Mouse (Mus musculus) natural killer cell, adult 2 months (primary cell): Measurements from ENCODE around the gene Lrrc3b.

Experiments
- DNase-seq, 2 experiments: peaks; one replicate each; pipeline ENCODE4 v3.0.0; 2022; ENCODE audit warnings: low spot score in 2 of 2

Gene Lrrc3b

GRCm38 (mm10) chr14:15438485-15439157 is at the start of gene Lrrc3b:
TSS of gene Lrrc3b (minus strand) at chr14:15438987.
- no peak for DNase-seq

DNA sequence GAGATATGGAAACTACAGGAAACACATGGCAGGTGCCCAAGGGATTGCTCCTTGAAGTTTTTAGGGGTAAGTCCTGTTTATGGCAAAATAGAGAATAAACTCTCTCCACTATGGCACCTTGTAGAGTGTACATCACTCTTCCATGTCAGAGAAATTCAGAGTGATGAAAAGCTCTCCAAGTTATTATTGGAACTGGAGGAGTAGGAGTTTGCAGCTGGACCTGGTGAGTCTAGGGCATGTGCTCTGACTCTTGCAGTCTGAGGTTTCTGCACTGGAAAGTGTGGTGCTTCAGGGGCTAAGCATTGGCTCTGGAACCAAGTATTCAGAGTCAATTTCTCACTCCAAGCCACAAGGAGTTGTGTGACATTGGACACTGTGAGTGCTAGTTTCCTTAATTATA is 38.9 kb upstream of the Lrrc3b start:
- DNase-seq, result no peak

DNA sequence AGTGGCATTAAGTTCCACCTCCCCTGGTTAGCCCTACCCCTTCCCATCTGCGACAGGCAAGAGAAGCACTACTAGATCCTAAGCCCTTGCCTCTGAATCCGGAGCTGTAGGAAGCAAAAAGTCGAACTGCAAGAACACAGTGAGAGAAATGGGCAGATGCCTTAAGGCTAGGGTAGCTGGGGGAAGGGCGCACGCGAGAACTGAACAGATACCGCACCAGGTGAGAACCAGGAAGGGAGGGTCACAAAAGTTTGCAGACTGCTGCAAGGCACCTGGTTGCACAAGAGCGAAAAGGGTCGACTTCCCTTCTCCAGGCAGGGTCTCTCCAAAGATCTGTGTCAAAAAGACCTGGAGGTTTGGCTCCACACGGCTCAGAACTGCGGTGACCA is 697 bp downstream of the Lrrc3b start:
- no peak for DNase-seq

GRCm38 (mm10) chr14:15437501-15437941 is 1.3 kb downstream of the Lrrc3b start:
- no peak for DNase-seq

- DNase-seq, result no peak
Measured at GRCm38 (mm10) chr14:15437046-15437445, 1.7 kb downstream of the Lrrc3b start.

DNA sequence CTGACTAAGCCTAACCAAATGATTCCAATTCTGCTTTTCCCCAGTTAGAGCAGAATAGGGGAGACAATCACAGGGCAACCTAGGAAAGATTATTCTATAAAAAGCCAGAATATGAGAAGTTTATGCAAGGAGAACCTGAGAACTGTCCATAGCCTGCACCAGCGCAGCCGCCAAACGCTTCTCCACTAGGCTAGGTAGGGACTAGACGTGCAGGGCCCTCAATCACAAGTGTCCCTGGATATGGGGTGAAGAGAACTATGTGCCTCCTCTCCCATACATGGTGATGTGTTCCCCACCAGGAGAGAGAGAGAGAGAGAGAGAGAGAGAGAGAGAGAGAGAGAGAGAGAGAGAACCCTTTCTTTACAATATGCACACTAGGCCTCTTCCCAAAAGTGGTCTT is 2.2 kb downstream of the Lrrc3b start:
- DNase-seq, result no peak

DNA sequence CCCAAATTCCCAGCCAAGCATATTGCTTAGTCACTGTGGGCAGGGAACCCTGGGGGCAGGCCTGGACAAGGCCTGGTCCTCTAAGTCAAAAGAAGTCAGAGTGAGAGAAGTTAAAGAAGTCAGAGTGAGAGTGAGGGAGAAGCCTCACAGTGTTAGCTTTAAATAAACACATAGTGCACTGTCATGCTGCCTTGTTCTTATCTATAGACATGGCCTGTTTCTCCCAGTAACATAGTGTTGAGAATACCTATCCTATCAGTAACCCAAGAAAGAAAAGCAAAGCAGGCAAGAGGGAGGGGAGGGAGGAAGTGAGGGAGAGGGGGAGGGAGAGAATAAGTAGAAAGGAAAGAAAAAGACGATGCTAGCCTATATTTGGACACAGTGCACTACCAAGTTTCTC is 6.4 kb downstream of the Lrrc3b start:
- no peak for DNase-seq

GRCm38 (mm10) chr14:15421624-15422023 is 17.2 kb downstream of the Lrrc3b start:
- DNase-seq, result no peak

DNA sequence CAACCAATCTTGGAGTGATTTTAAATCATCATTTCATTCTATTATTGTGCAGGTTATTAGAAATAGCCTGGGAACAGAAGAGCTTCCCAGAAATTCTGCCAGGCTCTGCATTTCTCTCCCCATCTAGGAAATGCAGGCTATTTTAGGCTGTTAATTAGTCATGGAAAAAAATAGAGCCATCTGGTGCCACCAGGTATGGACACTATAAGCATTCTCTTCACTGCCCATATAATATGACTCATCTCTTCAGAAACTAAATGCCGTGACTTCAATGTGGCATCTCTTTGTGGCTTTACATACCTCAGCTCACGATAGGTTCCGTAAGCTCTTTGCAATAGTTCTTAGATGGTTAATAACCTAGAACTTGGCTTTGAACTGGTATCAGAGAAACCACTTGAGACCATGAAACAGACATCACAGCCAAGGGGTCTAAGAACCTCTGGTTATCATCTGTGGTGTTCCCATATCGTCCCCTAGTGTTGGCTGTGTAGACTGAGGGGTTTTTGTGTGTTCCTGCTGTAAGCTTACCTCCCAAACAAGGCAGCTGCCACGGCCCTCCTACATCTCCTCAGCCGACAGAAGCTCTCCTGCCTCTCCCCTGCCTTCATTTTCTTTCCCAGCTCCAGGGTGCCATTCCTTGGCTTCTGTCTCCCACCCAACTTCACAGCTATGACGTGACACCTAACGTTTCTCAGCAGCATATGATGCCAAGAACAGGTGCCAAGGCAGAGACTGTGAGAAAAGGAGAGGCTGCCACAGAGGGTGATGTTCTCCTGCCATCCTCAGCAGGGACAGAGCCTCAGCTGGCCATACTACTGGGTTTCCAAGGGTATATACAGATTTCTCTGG is 27.9 kb downstream of the Lrrc3b start:
- DNase-seq, result no peak

GRCm38 (mm10) chr14:15385536-15385935 is 53.3 kb downstream of the Lrrc3b start:
- DNase-seq, result no peak

DNA sequence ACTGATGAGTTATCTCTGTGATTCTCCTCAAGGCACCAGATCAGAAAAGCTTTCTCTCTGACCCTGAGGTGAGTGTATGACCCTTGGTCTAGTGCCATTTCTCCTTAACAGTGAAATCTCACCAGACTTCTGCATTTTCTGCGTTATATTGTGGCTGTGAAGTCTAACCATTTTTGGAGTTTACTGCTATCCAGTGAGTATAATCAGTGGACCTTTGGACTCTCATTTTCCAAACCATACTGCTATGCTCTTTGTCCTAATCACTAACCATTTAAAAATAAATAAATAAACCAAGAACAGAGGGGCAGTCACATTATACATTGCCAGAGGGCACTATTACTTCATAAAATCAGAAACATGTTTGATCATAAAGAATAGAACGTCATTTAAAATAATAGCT is 53.8 kb downstream of the Lrrc3b start:
- DNase-seq, result no peak

DNA sequence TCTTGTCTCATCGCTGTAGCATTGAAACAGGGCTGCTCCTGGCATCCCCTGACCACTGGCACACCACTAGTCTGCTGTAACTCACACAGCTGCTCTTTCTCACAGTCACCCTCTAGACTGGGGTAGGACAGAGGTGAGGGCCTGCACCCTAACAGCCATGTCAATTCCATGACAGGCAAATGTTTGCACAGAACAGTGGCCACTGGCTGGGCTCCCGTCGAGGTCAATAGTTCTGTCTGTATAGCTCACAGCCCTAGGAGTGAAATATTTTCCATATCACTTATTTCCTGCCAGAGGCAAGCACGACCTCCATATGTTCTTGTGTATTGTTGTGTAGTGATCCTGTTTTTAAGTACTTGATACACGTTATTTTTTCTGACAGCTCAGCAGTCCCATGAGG is 54.3 kb downstream of the Lrrc3b start:
- DNase-seq, result no peak

- DNase-seq, result no peak
Measured at GRCm38 (mm10) chr14:15383133-15383532, 55.7 kb downstream of the Lrrc3b start.

DNA sequence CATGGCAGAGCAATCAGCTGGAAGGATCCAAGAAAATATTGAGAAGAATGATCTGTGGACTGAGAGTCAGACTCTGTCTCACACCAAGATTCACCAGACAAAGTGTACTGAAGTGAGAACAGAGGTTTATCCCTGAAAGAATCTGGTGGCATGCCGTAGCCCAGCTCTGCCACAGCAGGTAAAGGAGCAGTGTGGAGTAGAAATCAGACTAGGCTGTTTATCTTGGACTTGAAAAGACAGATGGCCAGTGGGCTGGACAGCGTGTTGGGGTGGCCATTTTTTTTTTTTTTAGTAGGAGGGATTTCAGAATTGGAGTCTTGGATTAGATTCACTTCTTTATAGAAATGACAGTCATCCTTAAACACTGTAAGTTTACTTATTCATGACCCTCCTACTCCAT is 61.4 kb downstream of the Lrrc3b start:
- DNase-seq, result no peak

DNA sequence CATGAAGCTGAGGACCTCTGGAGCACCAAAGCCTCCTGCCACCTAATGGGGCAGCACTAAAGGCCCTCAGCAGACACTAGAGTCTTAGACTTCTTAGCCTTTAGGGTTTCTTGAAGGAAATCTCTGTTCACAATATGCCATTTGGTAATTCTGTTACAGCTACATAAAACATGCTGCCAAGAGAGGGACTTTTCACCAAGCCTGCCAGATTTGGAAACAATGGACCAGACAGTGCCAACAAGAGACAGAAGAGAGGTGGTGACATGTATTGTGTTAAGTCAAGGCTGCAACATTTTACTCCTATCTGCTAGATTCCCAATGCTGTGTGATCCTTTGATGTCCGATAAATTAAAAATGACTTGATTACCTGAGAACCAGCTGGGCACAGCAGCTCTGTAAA is 62.0 kb downstream of the Lrrc3b start:
- DNase-seq, result no peak

DNA sequence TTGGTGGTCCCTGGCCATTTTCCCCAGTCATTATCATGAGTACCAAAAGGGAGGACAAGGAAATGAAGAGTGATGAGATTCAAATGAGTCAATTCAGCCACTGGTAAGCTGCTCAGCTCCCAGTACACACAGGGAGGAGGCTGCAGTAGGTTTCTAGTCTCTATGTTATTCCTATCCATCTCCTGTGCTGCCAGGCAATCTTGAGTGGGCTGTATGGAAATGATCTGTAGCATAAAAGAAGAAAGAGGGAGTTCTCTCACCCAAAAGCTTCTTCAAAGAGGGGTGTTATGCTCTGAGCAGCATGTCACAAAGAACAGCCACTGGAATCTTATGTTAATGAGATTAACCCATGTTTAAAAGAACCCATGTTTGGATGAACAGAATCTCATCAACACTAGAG is 64.5 kb downstream of the Lrrc3b start:
- no peak for DNase-seq

DNA sequence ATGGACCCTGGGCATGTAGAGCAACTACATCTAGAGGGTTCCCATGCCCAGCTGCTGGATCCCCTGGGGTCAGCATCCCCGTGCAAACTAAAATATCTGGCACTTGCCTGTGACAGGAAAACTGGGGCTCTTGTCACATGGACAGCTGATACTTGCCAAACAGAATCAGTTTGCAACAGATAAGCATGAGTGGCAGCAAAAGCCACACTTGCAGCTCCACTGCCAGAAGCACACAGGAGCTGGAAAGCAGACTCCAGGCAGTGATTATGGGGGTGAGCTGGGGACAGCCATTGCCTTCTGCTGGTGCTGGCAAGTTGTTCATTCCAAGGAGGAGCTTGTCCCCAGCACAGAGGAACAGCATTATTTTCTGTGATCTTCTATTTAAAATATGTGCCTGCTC is 65.8 kb downstream of the Lrrc3b start:
- no peak for DNase-seq

DNA sequence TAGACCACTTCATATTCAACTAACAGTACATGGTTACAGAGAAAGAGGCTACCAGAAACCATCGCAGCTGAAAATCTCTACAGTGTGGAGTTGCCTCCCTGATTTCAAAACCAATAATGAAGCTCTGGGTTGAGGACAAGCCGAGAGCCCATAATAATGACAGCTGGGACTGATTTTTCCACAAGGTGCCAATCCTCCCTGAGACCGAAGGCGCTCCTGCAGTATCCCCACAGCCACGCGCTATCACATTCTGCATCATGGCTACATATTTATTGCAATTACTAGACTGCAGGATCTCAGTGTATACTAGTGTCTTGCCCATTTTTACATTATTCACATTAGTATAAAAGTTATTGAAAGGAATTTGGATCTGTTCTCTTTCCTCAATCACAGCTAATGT is 73.7 kb downstream of the Lrrc3b start:
- DNase-seq, result no peak

DNA sequence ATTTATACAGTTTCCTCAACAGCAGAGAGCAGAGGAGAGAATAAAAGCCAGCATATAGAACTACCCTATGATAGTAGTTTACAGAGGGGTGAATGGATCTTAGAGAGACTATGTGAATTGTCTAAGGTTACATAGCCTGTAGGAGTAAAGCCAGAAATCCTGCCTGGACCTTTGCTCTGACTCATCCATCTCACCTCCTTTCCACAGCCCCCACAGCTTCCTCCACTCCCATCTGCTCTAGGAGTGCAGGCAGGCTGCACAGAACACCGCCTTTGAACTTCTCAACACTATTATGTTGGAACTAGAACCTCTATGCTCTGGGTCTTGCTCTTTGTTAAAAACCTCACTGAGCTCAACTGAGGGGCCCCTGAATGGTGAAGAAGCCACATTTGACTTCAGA is 78.9 kb downstream of the Lrrc3b start:
- no peak for DNase-seq

GRCm38 (mm10) chr14:15359134-15359533 is 79.7 kb downstream of the Lrrc3b start:
- no peak for DNase-seq

DNA sequence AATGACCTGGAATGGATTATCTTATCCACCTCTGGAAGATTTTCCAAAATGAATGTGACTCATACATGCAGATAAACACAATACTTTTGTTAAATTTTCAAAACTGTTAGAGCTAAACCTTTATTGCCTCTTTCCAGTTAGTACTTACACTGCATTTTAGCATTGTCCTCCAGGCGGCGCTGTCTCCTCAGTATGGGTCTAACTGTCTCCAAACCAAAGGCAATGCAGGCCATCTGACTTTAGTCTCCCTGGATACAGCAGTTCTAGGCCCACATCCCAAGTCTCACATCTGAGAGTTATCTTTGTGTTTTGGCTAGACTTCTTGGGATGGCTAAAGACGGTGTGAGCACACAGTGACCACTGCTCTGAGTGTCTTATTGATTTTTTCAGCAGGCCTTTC is 83.3 kb downstream of the Lrrc3b start:
- peak; percentile 3 to 64 for DNase-seq

DNA sequence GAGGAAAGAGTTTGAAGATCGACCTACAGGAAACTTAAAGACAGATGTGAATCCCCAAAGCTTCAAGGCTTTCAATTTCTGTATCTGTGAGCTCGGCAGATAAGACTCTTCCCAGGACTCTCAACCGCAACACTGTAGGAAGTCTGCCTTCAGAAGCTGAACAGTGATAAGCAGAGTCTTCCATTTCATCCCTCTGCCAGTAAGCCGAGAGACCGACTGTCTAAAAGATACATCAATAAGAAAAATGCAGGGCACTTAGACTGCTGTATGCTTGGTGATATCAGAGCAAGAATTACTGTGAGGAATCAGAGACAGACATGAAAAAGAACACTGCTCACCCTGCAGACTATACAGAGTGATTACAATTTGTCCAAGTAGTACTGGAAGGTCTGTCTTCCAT is 84.5 kb downstream of the Lrrc3b start:
- no peak for DNase-seq

DNA sequence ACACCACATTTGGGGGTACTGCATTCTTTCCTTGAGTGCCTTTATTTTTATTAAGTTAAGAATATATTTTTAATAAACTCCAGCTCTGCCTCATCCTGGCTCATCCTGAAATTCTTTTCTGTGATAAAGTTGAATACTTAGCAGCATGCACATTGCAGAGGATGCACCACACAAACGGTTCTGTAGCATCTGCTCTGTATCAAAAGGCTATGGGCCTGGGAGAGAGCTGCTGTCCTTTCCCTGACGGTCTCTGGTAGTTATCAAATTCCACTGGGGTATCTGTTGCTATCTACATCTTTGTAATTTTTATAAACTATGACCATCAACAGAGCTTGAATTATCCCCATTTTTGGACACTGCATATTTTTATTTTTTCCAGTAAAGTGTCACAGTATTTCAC is 105.7 kb downstream of the Lrrc3b start:
- no peak for DNase-seq
